Mouse (Mus musculus): ENCODE data around the gene Ddx31.

The Ddx31 gene

DNA sequence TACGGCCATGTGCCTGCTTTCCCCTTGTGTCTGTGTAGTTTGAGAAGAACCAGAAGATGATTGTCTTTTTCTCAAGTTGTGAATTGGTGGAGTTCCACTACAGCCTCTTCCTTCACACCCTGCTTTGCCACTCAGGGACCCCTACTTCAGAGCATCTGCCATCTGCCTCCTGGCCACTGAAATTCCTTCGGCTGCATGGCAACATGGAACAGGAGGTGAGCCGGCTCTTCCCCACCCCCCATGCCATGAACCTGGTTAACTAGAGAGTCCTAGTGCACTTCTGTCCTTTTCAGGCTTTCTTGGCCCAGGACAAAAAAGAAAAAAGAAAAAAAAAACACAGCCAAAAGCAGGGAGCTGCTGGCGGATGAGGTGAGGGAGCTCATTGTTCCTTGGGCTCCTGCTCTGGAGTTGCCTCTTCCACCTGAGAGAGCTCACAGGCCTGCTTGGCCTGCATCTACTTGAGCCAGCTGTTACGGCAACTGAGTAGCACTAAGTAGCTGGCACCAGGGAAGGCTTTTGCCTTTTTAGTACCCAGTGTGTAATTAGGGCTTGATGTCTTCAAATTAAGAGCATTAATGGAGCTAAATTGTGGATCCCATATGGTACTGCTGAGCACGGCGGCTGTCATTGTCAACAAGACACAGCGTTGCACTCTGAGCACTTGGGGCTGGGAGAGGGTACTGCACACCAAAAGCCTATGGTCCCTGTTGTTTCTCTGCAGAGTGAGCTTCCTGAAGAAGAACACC lies 20.6 kb downstream of the Ddx31 start:
- in situ Hi-C loops (cut with MboI; ENCODE audit: low sequenced_read_pairs), result no loop called here

DNA sequence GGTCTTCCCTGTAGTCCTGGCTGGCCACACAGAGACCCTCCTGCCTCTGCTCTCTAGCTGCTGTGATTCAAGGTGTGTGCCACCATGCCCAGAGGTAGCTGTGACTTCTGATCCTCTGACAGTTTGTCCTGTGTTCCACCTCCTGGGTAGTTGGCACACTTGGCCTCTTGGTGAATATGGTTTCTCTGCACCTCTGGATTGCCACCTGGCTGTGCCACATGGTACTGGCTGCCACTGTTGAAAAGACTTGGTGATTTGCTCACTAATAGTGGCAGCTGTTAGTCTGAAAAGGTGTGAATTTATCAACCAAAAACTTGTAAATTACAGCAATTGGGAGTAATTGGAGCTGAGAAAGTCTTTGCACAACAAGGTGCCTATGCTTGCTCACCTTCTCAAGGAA lies 23.7 kb downstream of the Ddx31 start:
- in situ Hi-C loops (cut with MboI; ENCODE audit: low sequenced_read_pairs), result no loop called here

DNA sequence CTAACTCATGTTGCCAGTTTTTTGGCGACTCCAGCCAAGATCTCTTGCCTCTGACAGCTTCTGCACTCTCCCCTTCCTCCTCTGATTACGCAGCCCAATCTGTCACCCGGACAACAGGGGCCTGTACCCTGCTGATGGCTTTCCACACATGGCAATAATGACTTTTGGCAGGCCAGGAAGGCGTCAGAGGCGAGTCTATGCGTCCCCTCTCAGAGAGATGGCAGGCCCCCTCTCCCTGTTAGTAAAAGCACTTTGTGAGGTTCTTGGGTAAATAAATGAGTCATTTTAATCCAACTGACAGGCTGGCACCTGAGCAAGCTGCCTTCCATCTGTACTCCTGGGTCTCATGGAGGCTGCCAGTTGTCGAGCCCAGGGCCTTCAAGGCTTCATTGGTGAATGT lies 27.3 kb downstream of the Ddx31 start:
- in situ Hi-C loops (cut with MboI; ENCODE audit: low sequenced_read_pairs), result no loop called here

DNA sequence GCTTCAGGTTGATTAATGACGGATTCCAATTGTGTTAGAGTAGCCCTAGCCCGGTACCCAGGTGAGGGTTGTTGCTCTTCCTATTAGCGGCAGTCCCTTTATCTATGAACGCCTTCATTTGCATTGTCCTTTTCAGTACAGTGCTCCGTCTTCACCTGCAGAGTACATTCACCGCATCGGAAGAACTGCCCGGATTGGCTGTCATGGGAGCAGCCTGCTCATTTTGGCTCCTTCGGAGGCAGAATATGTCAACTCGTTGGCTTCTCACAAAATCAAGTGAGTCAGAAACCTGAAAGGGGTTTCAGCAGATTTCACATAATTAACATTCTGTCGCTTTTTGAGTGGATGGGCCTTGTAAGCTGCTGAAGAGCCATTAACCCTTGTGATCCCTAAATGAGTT lies 35.3 kb downstream of the Ddx31 start:
- in situ Hi-C loops (cut with MboI; ENCODE audit: low sequenced_read_pairs), result no loop called here

DNA sequence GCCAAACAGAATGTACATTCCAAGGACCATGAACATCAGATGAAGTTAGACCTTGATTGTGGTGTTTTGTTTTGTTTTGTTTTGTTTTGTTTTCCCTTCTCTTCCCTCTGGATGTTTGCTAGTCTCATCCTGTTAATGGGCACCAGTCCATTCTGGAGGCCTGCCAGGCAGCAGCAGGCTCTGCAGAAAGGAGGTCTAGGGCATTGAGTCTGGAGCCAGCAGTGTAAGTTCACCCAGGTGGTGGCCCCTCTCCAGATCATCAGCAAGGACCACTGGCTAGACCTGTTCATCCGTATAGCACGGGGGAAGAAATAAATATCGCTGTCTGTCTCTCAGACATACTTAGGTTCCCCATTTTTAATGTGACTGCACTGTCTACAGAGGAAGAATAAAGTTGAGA lies 41.1 kb downstream of the Ddx31 start:
- in situ Hi-C loops (cut with MboI; ENCODE audit: low sequenced_read_pairs), result no loop called here

DNA sequence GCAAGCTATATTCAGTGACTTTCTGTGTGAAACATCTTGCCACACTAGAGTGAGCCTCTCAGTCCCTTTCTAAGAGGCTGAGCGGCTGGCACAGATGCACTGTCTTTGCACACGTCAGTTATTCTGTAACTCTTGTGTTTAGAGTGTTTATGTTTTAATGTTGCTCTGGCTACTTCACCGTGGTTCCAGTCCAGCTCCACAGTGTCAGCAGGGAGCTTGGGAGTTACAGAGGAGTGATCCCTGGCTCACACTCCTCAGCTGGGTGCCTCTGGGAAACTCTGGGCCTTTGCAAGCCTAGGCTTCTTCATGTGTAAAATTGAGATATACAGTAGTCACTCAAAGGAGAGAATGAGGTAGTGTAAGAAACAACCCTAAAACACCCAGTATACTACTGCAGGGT lies 41.8 kb downstream of the Ddx31 start:
- in situ Hi-C loops (cut with MboI; ENCODE audit: low sequenced_read_pairs), result no loop called here

DNA sequence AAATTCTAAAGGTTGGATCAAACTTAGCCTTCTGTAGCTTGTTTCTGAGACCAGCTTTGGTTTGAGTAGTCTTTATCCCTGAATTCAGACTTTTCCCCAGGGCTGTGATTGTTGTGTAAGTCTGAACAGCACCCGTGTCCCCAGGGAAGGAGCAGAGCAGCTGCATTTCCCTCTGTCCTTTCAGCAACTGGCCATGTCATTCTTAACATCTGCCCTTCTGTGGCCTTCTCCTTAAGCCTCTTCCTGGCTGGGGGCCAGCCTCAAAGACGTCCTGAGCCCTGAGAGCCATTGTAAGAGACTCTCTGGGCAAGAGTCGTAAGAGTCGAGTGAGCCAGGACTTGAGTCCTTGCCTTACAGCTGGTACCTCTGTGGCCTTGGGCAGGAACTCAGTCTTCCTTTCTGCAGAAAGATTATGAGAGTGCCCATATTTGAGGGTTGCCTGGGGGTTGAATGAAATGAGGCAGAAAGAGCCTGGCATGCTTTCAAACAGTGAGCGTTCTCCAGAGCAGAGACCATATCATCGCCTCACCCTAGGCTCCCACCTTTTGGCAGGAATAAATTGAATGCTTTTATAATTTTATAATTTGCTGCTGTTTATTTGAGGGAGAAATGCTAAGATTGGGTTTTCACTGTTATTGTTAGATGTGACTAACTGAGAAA lies 42.8 kb downstream of the Ddx31 start:
- in situ Hi-C loops (cut with MboI; ENCODE audit: low sequenced_read_pairs), result no loop called here

DNA sequence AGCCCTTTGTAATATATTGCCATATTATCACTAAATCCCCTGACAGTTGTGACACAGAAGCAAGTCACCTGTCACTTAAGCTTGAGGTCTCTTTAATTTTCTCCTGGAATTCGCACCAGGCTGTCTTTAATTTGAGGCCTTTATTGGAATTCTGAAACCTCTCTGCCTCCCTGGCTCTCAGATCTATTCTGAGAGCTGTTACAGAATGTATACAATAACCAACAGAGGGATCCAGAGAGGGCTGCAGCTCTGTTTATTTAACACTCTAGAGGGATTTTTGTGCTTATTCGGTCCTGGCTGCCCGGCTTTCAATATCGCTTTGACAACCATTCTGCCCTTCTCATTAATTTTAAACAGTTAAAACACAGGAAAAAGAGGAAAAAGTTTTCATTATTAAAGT lies 44.7 kb downstream of the Ddx31 start:
- in situ Hi-C loops (cut with MboI; ENCODE audit: low sequenced_read_pairs), result no loop called here

DNA sequence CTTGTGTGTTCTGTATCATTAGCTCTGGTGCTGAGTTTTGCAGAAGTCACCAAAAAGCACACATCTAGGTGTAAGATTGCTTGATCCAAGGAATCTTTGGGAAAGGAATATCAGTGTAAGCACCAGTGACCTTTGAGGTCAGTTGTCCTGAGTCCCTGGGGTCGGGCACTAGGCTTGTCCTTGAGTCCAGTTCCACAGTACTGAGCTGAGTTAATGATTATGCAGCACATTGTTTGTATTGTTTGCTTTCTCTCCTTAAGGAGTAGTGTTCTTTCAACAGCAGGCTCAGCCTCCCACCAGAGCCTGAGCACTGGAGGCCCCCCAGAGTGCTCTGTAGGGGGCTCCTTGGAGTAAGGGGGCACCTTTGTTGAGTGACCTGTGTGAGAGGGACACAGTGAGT lies 52.6 kb downstream of the Ddx31 start:
- in situ Hi-C loops (cut with MboI; ENCODE audit: low sequenced_read_pairs), result no loop called here

DNA sequence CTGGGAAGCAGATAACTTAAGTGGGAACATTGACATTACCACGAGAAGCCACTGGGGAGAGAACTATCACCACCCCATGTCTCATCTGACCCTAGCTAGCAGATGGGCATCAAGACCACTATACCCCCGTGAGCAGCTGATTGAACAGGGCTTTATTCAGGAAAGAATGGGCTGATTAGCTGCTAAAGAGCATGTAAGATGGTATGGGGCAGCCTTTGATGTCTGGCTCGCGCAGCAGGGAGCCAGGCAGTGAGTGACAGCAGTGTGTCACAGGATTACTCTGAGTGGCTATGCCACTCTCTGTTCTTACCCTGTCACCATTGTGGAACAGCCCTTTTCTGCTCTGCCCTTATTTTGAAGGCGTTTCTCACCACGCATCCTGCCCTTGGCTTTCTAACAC lies 53.3 kb downstream of the Ddx31 start:
- in situ Hi-C loops (cut with MboI; ENCODE audit: low sequenced_read_pairs), result no loop called here

DNA sequence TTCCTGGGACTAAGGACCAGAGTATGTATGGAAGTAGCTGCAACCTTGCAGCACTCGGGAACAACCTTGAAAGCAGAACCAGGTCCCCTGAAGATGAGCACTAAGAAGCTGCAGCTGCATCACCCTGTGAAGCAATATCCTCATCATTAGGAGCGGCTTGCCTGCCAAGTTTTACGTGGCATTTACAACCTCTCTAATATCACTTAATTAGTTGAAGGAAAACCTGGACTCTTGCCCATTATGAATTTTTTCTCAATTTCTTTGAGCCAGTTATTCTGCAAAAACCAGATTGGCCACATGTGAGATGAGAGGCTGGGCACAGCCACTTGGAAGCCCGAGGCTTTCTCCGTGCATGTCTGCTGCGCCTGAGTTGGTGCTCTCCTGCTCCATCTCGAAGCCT lies 55.7 kb downstream of the Ddx31 start:
- in situ Hi-C loops (cut with MboI; ENCODE audit: low sequenced_read_pairs), result no loop called here

DNA sequence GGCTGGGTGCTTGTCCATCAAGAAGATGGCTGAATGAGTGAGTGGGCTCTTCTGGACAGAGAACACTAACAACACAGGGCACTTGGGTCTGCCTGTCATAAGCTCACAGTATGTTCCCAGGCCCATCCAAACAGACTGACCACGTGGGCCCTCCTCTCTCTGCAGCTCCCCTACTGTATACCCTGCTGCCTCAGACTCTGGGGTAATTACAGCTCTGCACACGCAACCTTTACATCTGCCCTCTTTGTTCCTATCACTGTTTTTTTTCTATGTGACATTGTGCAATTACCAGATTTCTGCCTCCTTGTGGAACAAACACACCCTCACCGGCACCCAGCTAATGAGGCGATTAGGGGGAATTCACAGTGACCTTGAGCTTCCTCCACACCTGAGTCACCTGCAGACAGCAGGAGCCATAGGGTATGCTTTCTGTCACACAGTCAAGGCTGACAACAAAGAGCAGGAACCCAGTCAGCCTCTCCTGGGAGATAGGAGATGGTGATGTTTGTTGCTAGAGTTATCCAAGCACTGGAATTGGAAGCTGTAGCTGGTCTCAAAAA lies 57.2 kb downstream of the Ddx31 start:
- in situ Hi-C loops (cut with MboI; ENCODE audit: low sequenced_read_pairs), result no loop called here

DNA sequence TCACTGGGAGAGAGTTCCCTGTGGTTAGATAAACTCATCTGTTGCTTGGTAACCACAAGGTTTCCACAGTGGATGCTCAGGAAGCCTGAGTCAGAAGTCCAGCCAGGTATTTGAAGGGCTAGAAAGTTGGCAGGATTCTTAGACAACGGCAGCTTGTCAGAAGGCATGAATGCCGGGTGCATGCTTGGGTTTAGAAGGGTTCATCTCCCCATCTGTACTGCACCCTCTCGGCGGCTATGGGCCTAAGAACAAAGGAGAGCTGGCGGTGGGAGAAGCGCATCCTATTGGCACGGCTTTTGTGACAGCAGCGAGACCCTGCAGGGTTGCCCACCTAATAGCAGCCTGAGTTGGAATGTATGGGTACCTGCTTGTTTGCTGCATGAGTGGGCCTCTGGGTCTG lies 62.1 kb downstream of the Ddx31 start:
- in situ Hi-C loops (cut with MboI; ENCODE audit: low sequenced_read_pairs), result no loop called here

DNA sequence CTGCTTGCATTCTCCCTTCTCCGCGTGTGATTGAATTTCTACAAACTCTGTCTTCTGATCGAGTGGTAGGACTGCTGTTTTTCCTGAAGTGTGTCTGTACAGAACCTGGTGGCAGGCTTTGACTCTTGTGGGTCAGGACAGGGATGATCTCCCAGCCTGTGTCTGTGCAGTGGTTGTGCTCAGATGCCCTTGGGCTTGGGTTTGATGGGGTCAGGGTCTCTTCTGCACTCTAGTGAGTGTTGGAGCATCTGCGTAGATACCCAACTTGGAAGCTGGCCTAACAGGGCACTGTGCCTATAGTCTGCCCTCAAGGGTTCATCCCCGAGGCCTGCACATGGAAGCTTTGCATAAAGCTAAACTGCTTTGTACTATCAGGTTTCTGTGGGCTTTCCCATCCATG lies 63.7 kb downstream of the Ddx31 start:
- in situ Hi-C loops (cut with MboI; ENCODE audit: low sequenced_read_pairs), result no loop called here

DNA sequence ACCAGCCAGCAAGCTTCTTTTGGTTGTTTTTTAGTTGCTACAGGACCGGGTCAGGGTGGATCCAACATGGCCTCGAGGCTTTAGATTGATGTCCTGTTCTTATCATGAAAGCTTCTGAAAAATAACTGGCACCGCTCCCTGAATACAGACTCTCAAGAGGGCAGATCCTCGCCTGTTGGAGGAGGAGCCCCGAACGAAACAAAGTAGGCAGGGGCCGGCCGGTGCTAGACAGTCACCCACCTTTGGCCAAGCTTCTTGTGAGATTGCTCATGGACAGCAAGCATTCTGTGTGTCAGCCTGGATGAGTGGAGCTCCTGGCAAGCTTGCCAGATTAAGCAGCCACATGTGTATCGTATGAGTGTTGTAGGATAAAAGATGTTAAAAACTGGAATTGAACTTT lies 64.6 kb downstream of the Ddx31 start:
- in situ Hi-C loops (cut with MboI; ENCODE audit: low sequenced_read_pairs), result no loop called here

DNA sequence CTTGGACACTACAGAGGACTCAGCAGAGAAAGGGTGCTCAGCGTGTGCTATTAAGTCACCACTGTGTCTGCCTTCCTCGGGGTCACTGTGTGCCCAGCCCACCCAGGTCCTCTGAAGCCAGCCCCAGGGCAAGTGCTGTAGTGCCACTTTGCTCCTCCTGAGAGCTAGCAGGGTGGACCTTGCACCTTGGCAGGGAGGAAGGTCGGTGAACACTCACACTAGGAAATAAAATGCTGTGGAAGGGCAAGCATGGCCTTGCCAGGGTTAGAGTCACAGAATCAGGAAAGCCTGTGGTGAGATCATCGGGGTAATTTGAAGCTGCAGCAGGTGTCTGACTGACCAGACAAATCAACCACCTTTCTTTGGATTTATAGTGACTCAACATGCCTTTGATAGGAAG lies 65.4 kb downstream of the Ddx31 start:
- in situ Hi-C loops (cut with MboI; ENCODE audit: low sequenced_read_pairs), result no loop called here

DNA sequence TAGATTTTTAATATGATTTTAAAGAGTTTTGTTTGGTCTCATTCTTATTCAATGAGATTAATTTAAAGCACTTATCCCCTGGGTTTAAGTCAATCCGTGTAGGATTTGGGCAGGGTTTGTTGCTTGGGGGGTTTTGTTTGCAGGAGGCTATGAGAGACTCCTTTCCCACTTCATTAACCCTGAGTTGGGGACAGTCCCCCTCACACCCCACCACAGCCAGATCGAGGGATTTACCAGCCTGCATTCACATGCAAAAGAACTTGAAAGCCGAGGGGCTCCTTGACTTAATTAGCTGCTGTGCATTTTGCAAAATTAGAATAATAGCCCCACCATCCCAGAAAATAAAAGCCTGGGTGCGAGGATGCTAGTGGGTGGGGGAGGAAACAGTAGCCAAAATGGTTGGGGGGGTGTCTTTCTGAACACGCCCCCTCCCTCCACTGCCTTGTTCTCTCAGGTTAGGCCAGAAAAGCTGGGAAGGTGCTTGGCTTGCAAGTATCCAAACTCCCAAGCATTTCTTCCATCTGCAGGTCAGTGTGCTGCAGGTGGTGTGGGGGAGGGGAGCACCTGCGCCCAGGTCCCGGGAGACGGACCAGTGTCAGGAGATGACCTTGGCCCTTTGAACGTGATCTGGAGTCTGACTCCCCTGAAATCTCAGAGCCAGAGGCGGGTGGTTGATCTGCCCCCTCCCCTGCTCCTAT lies 67.6 kb downstream of the Ddx31 start:
- in situ Hi-C loops (cut with MboI; ENCODE audit: low sequenced_read_pairs), result no loop called here

DNA sequence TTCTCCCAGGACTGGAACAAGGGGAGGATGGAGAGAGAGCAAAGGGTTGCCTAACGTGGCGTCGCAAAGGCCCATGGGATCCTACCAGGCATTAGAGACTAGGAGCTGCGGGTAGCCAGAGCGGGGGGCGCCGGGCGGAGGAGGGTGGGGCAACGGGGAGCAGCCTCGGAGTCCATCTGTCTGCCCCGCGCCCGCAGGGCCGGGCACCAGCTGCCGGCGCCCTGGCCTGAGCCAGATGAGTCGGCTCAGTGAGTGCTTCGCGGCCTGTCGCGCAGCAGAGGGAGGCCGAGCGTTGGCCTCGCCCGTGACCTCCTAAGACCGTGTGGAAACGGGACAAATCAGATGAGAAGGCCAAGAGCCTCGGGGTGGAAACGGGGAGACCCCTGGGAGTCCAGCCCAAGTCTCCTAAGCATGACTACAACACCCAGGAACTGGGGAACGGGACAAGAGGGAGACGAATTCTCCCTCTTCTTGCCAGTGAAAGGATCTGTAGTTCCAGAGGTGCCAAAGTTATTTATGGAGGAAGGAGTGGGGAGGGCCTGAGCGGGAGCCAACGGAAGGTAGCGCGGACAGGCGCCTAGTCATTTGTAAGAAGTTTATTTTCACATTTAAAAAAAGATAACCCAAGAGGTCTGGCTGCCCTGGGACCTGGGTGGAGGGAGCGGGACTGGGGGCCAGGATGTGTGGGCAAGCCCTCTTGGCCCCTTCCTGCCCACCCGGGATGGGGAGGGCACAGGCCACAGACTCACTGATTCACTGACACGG lies 68.4 kb downstream of the Ddx31 start:
- in situ Hi-C loops (cut with MboI; ENCODE audit: low sequenced_read_pairs), result no loop called here

DNA sequence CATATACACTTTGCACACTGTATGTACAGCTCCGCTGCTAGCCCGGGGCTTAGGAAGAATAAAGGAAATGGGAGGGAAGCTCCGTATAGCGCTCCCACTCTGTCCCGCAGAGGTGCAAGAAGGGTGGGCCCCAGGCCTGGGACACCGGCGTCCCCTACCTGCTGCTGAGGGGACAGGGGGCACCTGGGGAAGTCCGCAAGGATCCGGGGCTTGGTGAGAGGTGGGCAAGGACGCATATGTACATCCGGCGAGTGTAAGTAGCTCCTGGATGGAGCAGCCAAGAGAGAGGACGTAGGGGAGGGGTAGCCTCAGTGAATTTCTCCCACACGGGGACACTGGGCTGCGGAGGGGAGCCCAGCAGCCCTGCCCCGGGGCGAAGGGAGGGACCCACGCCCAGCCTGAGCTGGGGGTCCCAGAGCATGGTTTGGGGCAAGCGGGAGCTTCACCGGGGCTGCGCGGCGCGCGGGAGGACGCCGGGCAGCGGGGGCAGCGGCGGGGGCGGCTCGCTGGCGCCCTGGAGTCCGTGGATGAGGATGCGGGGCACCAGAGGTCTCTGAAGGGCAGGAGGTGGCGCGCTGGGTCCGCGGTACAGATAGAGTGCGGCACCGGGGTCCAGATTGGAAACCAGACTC lies 69.1 kb downstream of the Ddx31 start:
- in situ Hi-C loops (cut with MboI; ENCODE audit: low sequenced_read_pairs), result no loop called here

DNA sequence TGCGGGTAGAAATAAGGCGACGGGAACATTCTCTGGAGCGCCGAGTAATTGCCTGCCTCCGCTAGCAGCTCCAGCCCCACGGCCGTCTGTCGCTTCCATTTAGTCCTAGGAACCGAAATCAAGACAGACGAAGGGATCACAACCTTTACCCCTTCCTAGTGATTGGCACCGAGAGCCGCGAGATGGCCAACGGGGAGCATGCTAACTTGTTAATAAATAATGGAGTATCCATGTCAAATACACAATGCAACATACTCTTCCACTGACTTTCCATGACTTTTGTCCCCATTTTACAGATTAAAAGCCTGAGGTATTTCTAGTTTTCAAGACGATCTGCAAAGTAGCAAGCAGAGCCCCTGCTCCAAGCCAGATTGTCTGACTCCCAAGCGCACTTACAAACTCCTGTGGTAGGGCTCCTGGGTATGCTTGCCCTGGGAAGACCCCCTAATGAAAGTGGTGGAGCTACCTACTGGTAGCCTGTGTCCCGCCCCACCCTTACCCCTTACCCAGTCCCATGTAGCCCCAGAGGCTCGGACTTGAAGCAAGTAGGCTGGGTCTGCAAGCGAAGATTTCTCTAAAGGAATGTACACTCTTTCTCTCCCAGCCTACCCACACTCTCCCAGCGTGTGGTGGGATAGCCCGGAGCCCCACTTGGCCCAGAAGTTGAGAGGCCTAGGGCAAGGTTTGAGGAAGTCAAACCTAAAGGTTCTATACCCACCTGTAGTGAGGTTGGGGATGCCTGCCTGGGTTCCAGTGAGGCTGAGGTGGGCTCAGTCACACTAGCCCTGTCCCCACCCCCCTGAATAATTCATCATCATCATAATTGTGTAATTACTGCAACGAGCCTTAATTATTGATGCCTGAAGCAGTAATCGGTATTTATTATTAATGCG lies 69.9 kb downstream of the Ddx31 start:
- in situ Hi-C loops (cut with MboI; ENCODE audit: low sequenced_read_pairs), result no loop called here
